Mouse (Mus musculus) hindbrain, embryonic 16.5 days (tissue): ENCODE results near the gene Fbxo9. TPM values are rescaled to one million over a fixed set of nuclear protein-coding genes. Genes with fewer than 3 reads are reported as not detected.
A peak's percentile ranks its signal among the peaks of the same experiment; 100 is the strongest.

Experiments
- ATAC-seq: fragments of 200-750 bp; cut with Nextera tagmentation; 2 replicates; pipeline ENCODE4 v1.8.0; 2017; ENCODE audit warnings: moderate TSS enrichment, moderate library complexity
- H3K27ac ChIP-seq: fragments of 300-500 bp; sonication (generic); 2 replicates; pipeline ENCODE4 v1.5.1; 2014; ENCODE audit warnings: low read depth, mild to moderate bottlenecking, control low read depth, low read length, moderate library complexity
- H3K27me3 ChIP-seq: fragments of 300-500 bp; sonication (generic); replicated peaks from 2 replicates; pipeline ENCODE4 v1.6.1; 2014; ENCODE audit warnings: low read length; ENCODE audit not compliant: control insufficient read depth, insufficient read depth
- H3K36me3 ChIP-seq: fragments of 300-500 bp; sonication (generic); 2 replicates; pipeline ENCODE4 v1.6.1; 2014; ENCODE audit warnings: mild to moderate bottlenecking, low read length, moderate library complexity, mixed read lengths; ENCODE audit not compliant: control insufficient read depth, insufficient read depth
- H3K4me1 ChIP-seq: fragments of 300-500 bp; sonication (generic); 2 replicates; pipeline ENCODE4 v1.6.1; 2014; ENCODE audit warnings: low read depth, low read length; ENCODE audit not compliant: control insufficient read depth, insufficient read depth
- H3K4me2 ChIP-seq: fragments of 300-500 bp; sonication (generic); 2 replicates; pipeline ENCODE4 v1.6.1; 2014; ENCODE audit warnings: mild to moderate bottlenecking, low read length, control low read depth, moderate library complexity
- H3K4me3 ChIP-seq: fragments of 300-500 bp; sonication (generic); 2 replicates; pipeline ENCODE4 v1.5.1; 2014; ENCODE audit warnings: mild to moderate bottlenecking, low read length, control low read depth, moderate library complexity
- H3K9ac ChIP-seq: fragments of 300-500 bp; sonication (generic); 2 replicates; pipeline ENCODE4 v1.6.1; 2014; ENCODE audit warnings: low read depth, mild to moderate bottlenecking, control low read depth, low read length, moderate library complexity
- H3K9me3 ChIP-seq: fragments of 300-500 bp; sonication (generic); 2 replicates; pipeline ENCODE4 v1.6.1; 2014; ENCODE audit warnings: mild to moderate bottlenecking, low read length, moderate library complexity; ENCODE audit not compliant: control insufficient read depth
- WGBS: fragments of 180-500 bp; shearing (Covaris S2); extraction: QIAGEN DNeasy Blood & Tissue Kit; methylation state at CpG from one replicate; pipeline ENCODE4 v1.1.7; 2014; 5-methylcytosine and 5-hydroxymethylcytosine counted together
- polyA plus RNA-seq: library from polyadenylated mRNA; unstranded; fragments of >200 nt; fragmentation: Nextera tagmentation; extraction: Ambion mirVana; gene quantifications from 2 replicates; pipeline ENCODE4 v1.2.1, GENCODE M21; 2015

The Fbxo9 gene
- polyA plus RNA-seq, 1 experiment from 2014 or later = 88.4 TPM

- Histone ChIP-seq H3K36me3 (no peaks in the 10 kb centered on the region), H3K4me3 (peak overlapping the region; percentile 90), H3K27me3 (no peaks in the 10 kb centered on the region), H3K4me2 (peak overlapping the region; percentile 56), H3K4me1 (peaks cover 21% of the 10 kb centered on the region), H3K9me3 (no peaks in the 10 kb centered on the region), H3K27ac (peak overlapping the region; percentile 98), H3K9ac (peak overlapping the region; percentile 98)
- under 1% methylated on average over 14 of the region's 14 CpGs for WGBS
- ATAC-seq = no peak
Measured at GRCm38 (mm10) chr9:78113538-78113885, 4.6 kb upstream of the Fbxo9 start.

- Histone ChIP-seq H3K4me1 (peaks cover 21% of the 10 kb centered on the region), H3K9me3 (no peaks in the 10 kb centered on the region), H3K27me3 (no peaks in the 10 kb centered on the region), H3K27ac (peak overlapping the region; percentile 98), H3K4me2 (peak overlapping the region; percentile 56), H3K4me3 (peak overlapping the region; percentile 90), H3K36me3 (no peaks in the 10 kb centered on the region), H3K9ac (peak overlapping the region; percentile 98)
- peak; percentile 83 for ATAC-seq
- 2% methylated on average over 47 of the region's 47 CpGs for WGBS
Measured at GRCm38 (mm10) chr9:78112770-78113537, 4.1 kb upstream of the Fbxo9 start.

DNA sequence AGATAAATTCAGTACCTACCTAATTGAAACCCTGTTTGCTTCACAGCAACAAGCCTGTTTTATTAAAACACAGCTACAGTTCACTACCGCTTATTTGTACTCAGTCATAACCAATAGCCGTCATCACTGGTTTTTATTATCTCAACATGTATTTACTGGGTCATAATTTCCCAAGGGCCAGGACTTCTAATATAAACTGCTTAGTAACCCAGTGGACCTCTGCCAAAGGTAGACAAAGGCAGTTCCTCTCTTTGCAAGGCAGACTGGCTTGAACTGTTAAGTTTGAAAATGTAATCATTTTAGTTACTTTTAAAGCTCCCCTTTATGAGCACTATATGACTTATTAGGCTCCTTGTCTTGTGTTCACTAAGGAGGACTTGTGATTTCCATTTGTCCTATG is 2.6 kb upstream of the Fbxo9 start:
- H3K27me3 ChIP-seq = no peaks in the 10 kb centered on the region
- no peak overlapping the region for H3K9ac ChIP-seq
- H3K4me1 ChIP-seq = peaks cover 28% of the 10 kb centered on the region
- no peak overlapping the region for H3K4me2 ChIP-seq
- H3K9me3 ChIP-seq = no peaks in the 10 kb centered on the region
- no peak for ATAC-seq
- no peak overlapping the region for H3K27ac ChIP-seq
- 86% methylated on average over 2 of the region's 2 CpGs for WGBS
- H3K4me3 ChIP-seq = no peak overlapping the region
- no peaks in the 10 kb centered on the region for H3K36me3 ChIP-seq

DNA sequence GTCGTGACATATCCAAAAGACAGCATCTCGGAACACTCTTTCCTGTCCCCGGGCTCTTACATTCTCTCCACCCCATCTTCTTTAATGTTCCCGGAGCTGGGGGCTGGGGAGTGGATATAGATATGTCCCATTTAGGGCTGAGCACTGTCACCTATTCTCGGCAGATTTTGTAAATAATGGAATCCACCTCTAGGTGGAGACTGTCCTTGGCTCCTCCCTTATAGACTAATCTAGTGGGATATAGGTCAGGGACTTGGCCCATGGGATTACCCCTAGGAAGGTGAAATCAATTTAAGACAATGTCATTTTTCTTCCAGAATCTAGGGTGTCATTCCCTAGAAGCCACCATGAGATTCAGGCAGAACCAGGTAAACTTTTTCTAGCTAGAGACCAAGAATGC is 791 bp upstream of the Fbxo9 start:
- Histone ChIP-seq H3K4me2 (peak overlapping the region; percentile 85), H3K36me3 (0 out of 2 replicates have a peak, but pooled peaks cover 2% of the 10 kb centered on the region), H3K4me1 (peaks cover 19% of the 10 kb centered on the region), H3K27ac (no peak overlapping the region), H3K27me3 (no peaks in the 10 kb centered on the region), H3K9ac (peak overlapping the region; percentile 61), H3K9me3 (no peaks in the 10 kb centered on the region), H3K4me3 (peak overlapping the region; percentile 94)
- no peak for ATAC-seq
- 51% methylated on average over 5 of the region's 5 CpGs for WGBS

GRCm38 (mm10) chr9:78107912-78108795 is 711 bp downstream of the Fbxo9 start:
- H3K27ac ChIP-seq = peak overlapping the region; percentile 95
- peaks cover 13% of the 10 kb centered on the region for H3K4me1 ChIP-seq
- under 1% methylated on average over 81 of the region's 88 CpGs for WGBS
- no peaks in the 10 kb centered on the region for H3K27me3 ChIP-seq
- peak overlapping the region; percentile 97 for H3K9ac ChIP-seq
- peak overlapping the region; percentile 94 for H3K4me3 ChIP-seq
- 0 out of 2 replicates have a peak, but pooled peaks cover 4% of the 10 kb centered on the region for H3K36me3 ChIP-seq
- ATAC-seq = peak; percentile 74
- H3K9me3 ChIP-seq = no peaks in the 10 kb centered on the region
- peak overlapping the region; percentile 85 for H3K4me2 ChIP-seq

DNA sequence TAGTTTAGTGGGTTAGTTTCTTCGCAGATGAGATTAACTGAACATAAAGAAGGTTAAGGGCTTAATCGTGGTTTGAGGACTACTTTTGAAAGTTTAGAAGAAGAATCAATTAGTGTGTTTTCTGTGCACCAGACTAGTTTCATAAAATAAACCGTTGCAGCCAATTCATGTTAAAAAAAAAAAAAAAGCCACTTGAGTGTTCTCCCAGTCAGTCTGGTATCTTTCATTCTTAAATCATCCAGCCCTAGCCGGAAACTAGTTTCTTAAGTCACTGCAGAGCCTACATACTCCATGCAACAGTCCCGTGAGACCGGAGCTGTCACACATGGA is 1.3 kb downstream of the Fbxo9 start:
- peak overlapping the region; percentile 97 for H3K9ac ChIP-seq
- H3K36me3 ChIP-seq = 0 out of 2 replicates have a peak, but pooled peaks cover 4% of the 10 kb centered on the region
- 26% methylated on average over 6 of the region's 6 CpGs for WGBS
- peak overlapping the region; percentile 95; the same call in 1 of the 2 replicates for H3K27ac ChIP-seq
- no peaks in the 10 kb centered on the region for H3K9me3 ChIP-seq
- no peaks in the 10 kb centered on the region for H3K27me3 ChIP-seq
- H3K4me1 ChIP-seq = peaks cover 13% of the 10 kb centered on the region
- H3K4me3 ChIP-seq = peak overlapping the region; percentile 94
- ATAC-seq = no peak
- peak overlapping the region; percentile 85 for H3K4me2 ChIP-seq

- H3K27ac ChIP-seq = no peak overlapping the region
- no peaks in the 10 kb centered on the region for H3K27me3 ChIP-seq
- no peak overlapping the region for H3K4me3 ChIP-seq
- no peaks in the 10 kb centered on the region for H3K9me3 ChIP-seq
- ATAC-seq = no peak
- H3K4me1 ChIP-seq = peaks cover 13% of the 10 kb centered on the region
- no peak overlapping the region; the same call in 1 of the 2 replicates for H3K4me2 ChIP-seq
- no peak overlapping the region for H3K9ac ChIP-seq
- WGBS = 77% methylated on average over 4 of the region's 4 CpGs
- 0 out of 2 replicates have a peak, but pooled peaks cover 4% of the 10 kb centered on the region for H3K36me3 ChIP-seq
Measured at GRCm38 (mm10) chr9:78106821-78107220, 2.0 kb downstream of the Fbxo9 start.

- H3K36me3 ChIP-seq = 0 out of 2 replicates have a peak, but pooled peaks cover 4% of the 10 kb centered on the region
- H3K27me3 ChIP-seq = no peaks in the 10 kb centered on the region
- no peaks in the 10 kb centered on the region for H3K9me3 ChIP-seq
- no peak for ATAC-seq
- no peak overlapping the region for H3K27ac ChIP-seq
- no peak overlapping the region for H3K9ac ChIP-seq
- WGBS = 88% methylated on average over 6 of the region's 6 CpGs
- H3K4me2 ChIP-seq = no peak overlapping the region
- no peak overlapping the region for H3K4me3 ChIP-seq
- H3K4me1 ChIP-seq = peaks cover 13% of the 10 kb centered on the region
Measured at GRCm38 (mm10) chr9:78105501-78105932, 3.3 kb downstream of the Fbxo9 start.

GRCm38 (mm10) chr9:78104973-78105372 is 3.9 kb downstream of the Fbxo9 start:
- H3K27ac ChIP-seq = no peak overlapping the region
- no peaks in the 10 kb centered on the region for H3K27me3 ChIP-seq
- 94% methylated on average over 6 of the region's 6 CpGs for WGBS
- no peak overlapping the region for H3K4me3 ChIP-seq
- 0 out of 2 replicates have a peak, but pooled peaks cover 4% of the 10 kb centered on the region for H3K36me3 ChIP-seq
- ATAC-seq = no peak
- H3K9me3 ChIP-seq = no peaks in the 10 kb centered on the region
- peaks cover 13% of the 10 kb centered on the region for H3K4me1 ChIP-seq
- H3K9ac ChIP-seq = no peak overlapping the region
- no peak overlapping the region for H3K4me2 ChIP-seq
